Mouse (Mus musculus) cortical plate, adult 2 months (tissue): ENCODE data around the gene Spata1. TPM values are rescaled to one million over a fixed set of nuclear protein-coding genes. Genes with fewer than 3 reads are reported as not detected.
A peak's percentile ranks its signal among the peaks of the same experiment; 100 is the strongest.

ENCODE experiments used
- H3K27ac ChIP-seq: fragments of 200-500 bp; 2 replicates; pipeline ENCODE4 v1.5.1; 2012; ENCODE audit warnings: low read length, control low read depth, inconsistent platforms; ENCODE audit not compliant: insufficient read depth
- H3K4me1 ChIP-seq: fragments of 200-500 bp; 2 replicates; pipeline ENCODE4 v1.6.1; 2011; ENCODE audit warnings: low read length; ENCODE audit not compliant: control insufficient read depth, insufficient read depth
- H3K4me3 ChIP-seq: fragments of 200-500 bp; 2 replicates; pipeline ENCODE4 v1.5.1; 2011; ENCODE audit warnings: mild to moderate bottlenecking, low read length, control low read depth; ENCODE audit not compliant: insufficient read depth
- CTCF ChIP-seq: fragments of 200-500 bp; IDR thresholded peaks from 2 replicates; pipeline ENCODE4 v1.5.1; 2011; ENCODE audit warnings: mild to moderate bottlenecking, control low read depth, low read length; ENCODE audit not compliant: insufficient read depth; ENCODE audit errors: extremely low read depth
- POLR2A ChIP-seq: fragments of 200-500 bp; IDR thresholded peaks from 2 replicates; pipeline ENCODE4 v1.6.1; 2011; ENCODE audit warnings: mild to moderate bottlenecking, low read length, control low read depth; ENCODE audit not compliant: insufficient read depth; ENCODE audit errors: extremely low read depth
- polyA plus RNA-seq: library from polyadenylated mRNA; depleted of rRNA; stranded (reverse); fragments of >200 nt; gene quantifications from 2 replicates; pipeline ENCODE4 v1.2.3, GENCODE M21; 2012; rRNA removed

The Spata1 gene
- 3.7 and 4.0 TPM in 2 replicates for polyA plus RNA-seq

- Histone ChIP-seq H3K4me1 (no peaks in the 10 kb centered on the region; the same call in 1 of the 2 replicates), H3K27ac (peak within 1 kb of the TSS; percentile 96), H3K4me3 (peak within 1 kb of the TSS; percentile 94)
- TF ChIP-seq POLR2A (no peak), CTCF (no peak)
Observed at GRCm38 (mm10) chr3:146499431-146500002, at the start of gene Spata1, which contains the start of gene Gng5. Spata1 (minus strand) TSS chr3:146499753. Gng5 (plus strand) TSS chr3:146499807.

DNA sequence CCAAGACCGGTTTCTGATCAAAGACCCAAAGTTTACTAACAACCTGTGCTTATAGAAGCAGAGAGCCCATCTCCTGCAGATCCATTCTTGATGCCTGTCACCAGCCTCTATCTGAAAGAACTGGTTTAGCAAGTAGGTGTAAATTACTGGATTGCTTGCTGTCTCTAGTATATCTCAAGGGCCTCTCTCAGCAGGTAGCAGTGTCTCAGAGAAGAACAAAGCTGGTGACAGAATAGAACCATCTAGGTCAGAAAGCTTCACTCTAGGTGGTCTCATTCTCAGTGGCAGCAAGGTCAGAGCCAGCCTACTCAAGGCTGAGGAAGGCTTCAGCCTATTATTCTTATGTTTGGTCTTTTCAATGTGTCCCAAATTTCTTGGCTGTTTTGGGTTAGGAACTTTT, 44.1 kb upstream of the Spata1 start:
- H3K4me1 ChIP-seq: no peaks in the 10 kb centered on the region
- H3K4me3 ChIP-seq: no peak overlapping the region
- H3K27ac ChIP-seq: no peak overlapping the region
- no peak for TF ChIP-seq POLR2A
- TF ChIP-seq CTCF: no peak

DNA sequence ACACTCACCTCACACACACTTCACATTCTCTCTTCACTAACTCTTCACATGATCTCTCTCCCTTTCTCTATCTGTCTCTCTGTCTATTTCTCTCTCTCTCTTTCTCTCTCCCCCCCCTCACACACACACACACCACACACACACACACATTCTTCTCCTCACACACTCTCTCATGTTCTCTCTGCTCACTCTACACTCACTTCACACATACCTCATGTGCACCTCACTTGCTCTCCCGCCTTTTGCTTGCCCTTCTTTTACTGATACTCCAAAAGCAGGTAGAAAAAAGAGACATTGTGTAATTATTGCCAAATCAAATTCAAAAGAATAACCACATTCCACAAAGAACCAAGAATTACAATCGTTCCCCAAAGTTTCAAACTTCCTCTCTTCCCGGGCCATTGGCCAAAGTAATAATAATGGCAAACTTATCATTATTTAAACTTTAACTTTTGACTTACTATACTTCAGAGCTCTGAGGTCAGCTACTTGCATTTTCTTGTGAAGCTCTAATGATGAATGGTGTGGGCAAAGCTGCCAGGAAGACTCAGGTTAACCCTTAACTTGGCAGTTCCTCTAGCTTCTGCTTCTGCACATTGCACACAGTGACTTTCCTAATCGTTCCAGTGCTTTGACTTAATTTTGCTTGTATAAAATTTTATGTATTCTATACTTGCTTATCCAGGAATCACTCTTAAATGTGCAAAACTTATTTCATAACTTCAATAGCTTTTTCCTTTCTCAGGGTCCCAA, 41.1 kb upstream of the Spata1 start:
- no peak overlapping the region for H3K4me3 ChIP-seq
- H3K4me1 ChIP-seq: no peaks in the 10 kb centered on the region
- TF ChIP-seq CTCF (no peak), POLR2A (no peak)
- no peak overlapping the region for H3K27ac ChIP-seq

GRCm38 (mm10) chr3:146534986-146535385, 35.4 kb upstream of the Spata1 start:
- TF ChIP-seq CTCF: no peak
- no peak for TF ChIP-seq POLR2A
- Histone ChIP-seq H3K27ac (no peak overlapping the region), H3K4me1 (no peaks in the 10 kb centered on the region), H3K4me3 (no peak overlapping the region)

DNA sequence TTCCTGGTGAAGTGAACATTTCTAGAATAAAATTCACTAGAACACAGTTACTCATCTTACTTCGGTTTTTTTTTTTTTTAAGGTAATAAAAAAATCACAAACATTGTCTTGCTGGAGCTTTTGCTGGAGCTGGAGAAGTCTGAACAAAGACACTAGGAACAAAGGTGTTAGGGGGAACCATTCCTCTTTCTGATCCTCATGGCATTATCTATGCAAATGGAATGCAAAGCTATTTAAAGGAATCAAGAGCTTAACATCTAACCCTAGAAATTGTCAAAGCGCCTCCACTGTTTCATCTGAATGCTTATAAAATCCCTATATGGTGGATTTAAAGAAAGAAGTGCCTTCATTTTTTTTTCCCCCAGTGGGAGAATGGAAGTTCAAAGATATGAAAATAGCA, 28.8 kb upstream of the Spata1 start:
- Histone ChIP-seq H3K4me3 (no peak overlapping the region), H3K27ac (no peak overlapping the region), H3K4me1 (no peaks in the 10 kb centered on the region)
- no peak for TF ChIP-seq POLR2A

GRCm38 (mm10) chr3:146521652-146522020, 22.1 kb upstream of the Spata1 start:
- peak overlapping the region; percentile 27; the same call in 1 of the 2 replicates for H3K27ac ChIP-seq
- no peak for TF ChIP-seq CTCF
- TF ChIP-seq POLR2A: no peak
- H3K4me1 ChIP-seq: peaks cover 1% of the 10 kb centered on the region; the same call in 1 of the 2 replicates
- peak overlapping the region; percentile 95 for H3K4me3 ChIP-seq

- Histone ChIP-seq H3K4me1 (peaks cover 1% of the 10 kb centered on the region; the same call in 1 of the 2 replicates), H3K4me3 (peak within 1 kb of the TSS; percentile 95), H3K27ac (peak within 1 kb of the TSS; percentile 97)
- TF ChIP-seq POLR2A (0 out of 2 replicates have a peak, but pooled peaks have one; percentile 38), CTCF (no peak)
Observed at GRCm38 (mm10) chr3:146520798-146521651, 21.5 kb upstream of the Spata1 start, which contains the start of gene Rpf1. Rpf1 (minus strand) TSS chr3:146521429.

DNA sequence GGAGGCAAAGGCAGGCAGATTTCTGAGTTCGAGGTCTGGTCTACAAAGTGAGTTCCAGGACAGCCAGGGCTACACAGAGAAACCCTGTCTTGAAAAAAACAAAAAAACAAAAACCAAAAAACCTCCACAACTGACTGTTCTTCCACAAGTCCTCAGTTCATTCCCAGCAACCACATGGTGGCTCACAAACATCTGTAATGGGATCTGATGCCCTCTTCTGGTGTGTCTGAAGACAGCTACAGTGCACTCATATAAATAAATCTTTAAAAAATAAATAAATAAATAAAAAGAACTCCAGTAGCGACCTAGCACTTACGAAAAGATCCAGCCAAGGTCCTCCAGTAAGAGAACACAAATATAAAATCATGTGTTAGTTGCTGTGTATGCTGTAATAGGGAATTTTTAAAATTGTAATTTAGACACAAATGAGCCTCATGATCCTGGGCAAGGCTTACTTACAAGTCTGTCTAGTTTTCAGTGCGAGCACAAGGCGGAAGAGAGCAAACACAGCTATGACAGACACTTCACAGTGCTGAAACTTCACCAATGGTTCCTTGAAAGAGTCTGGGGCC, 20.8 kb upstream of the Spata1 start:
- H3K4me1 ChIP-seq: peaks cover 1% of the 10 kb centered on the region; the same call in 1 of the 2 replicates
- TF ChIP-seq POLR2A: no peak
- TF ChIP-seq CTCF: no peak
- H3K27ac ChIP-seq: peak overlapping the region; percentile 2; the same call in 1 of the 2 replicates
- H3K4me3 ChIP-seq: peak overlapping the region; percentile 95

DNA sequence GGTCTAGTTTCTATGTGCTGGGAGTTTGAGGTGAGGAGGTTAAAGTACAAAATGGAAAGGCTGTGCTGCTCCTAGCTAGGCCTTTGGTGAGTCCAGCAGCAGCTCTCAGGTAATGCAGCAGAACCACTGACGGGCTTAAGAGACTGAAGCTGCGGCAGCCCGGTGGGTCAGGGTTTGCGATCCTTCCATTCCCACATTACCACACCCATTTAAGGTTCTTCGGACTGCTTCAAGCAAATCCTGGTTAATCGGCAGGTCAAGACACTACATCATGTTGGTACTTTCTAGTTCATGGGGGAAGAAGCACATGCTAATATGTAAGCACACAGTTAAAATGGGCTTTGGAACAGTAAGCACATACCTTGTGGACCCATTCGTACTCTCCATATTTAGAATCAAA, 7.2 kb upstream of the Spata1 start:
- no peak overlapping the region for H3K27ac ChIP-seq
- no peak overlapping the region for H3K4me3 ChIP-seq
- H3K4me1 ChIP-seq: no peaks in the 10 kb centered on the region; the same call in 1 of the 2 replicates
- TF ChIP-seq CTCF (no peak), POLR2A (no peak)
